Mouse (Mus musculus) cortical plate, adult 2 months (tissue): ENCODE measurements at regions not wholly inside any gene's neighbourhood (a gene's known extent, or its start where the extent isn't known, plus 50 kb on each side); places are given as distances from the start of the nearest gene placed in this dataset.

Experiments
- CTCF ChIP-seq: fragments of 200-500 bp; IDR thresholded peaks from 2 replicates; pipeline ENCODE4 v1.5.1; 2011; ENCODE audit warnings: mild to moderate bottlenecking, control low read depth, low read length; ENCODE audit not compliant: insufficient read depth; ENCODE audit errors: extremely low read depth
- POLR2A ChIP-seq: fragments of 200-500 bp; IDR thresholded peaks from 2 replicates; pipeline ENCODE4 v1.6.1; 2011; ENCODE audit warnings: mild to moderate bottlenecking, low read length, control low read depth; ENCODE audit not compliant: insufficient read depth; ENCODE audit errors: extremely low read depth

GRCm38 (mm10) chr16:76905205-76905996, 108.1 kb upstream of the Usp25 start:
- TF ChIP-seq CTCF (no peak), POLR2A (no peak)
